In the genomic region with DNA sequence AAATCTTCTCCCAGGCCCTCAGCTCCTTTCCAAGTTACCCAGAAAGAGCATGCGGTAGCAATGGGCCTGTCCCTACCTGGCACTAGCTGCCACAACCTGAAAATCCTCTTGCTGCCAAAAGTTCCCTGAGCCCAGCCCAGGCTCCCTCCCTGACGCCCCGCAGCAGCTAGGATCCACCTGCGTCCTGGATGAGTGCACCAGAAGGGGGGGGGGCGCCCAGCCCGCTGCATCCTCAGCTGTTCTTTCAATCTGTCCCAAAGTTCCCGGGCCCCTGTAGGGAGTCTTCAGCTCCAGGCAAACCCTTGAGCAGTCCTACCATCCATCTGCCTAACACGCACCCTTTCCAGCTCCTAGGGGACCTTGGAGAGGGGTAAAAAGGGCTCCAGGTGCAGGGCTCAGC, we compare ENCODE assay signal across 7 mouse cellular contexts. TPM values are rescaled to one million over a fixed set of nuclear protein-coding genes. Genes with fewer than 3 reads are reported as not detected.
DNase-seq lines count a peak whose midpoint lies in the region; ATAC-seq and TF ChIP-seq lines count a peak whose summit lies in the region.

No protein-coding gene starts in this region.

- H3K9ac ChIP-seq in lung, embryonic 16.5 days (ENCODE audit: low read length): peak overlapping the region; percentile 4; the same call in 1 of the 2 replicates
- peak overlapping the region; percentile 89 for H3K9ac ChIP-seq in forebrain, embryonic 13.5 days
- H3K9ac ChIP-seq in liver, embryonic 14.5 days (replicated peaks): no peak overlapping the region
- H3K9ac ChIP-seq in stomach, postnatal 0 days (ENCODE audit: low read length): peak overlapping the region; percentile 54; the same call in 1 of the 2 replicates

- no peak overlapping the region for H3K27ac ChIP-seq in lung, embryonic 16.5 days (ENCODE audit: low read length)
- H3K27ac ChIP-seq in forebrain, embryonic 13.5 days: no peak overlapping the region
- no peak overlapping the region for H3K27ac ChIP-seq in liver, embryonic 14.5 days
- H3K27ac ChIP-seq in stomach, postnatal 0 days (replicated peaks): peak overlapping the region; percentile 63

- peak overlapping the region; percentile 93 for H3K4me2 ChIP-seq in lung, embryonic 16.5 days (ENCODE audit: low read depth, low read length)
- peak overlapping the region; percentile 99 for H3K4me2 ChIP-seq in forebrain, embryonic 13.5 days
- peak overlapping the region; percentile 59; the same call in 1 of the 2 replicates for H3K4me2 ChIP-seq in liver, embryonic 14.5 days (ENCODE audit: low read depth)
- H3K4me2 ChIP-seq in stomach, postnatal 0 days (replicated peaks; ENCODE audit: low read depth): peak overlapping the region; percentile 98

- no peaks in the 10 kb centered on the region for H3K9me3 ChIP-seq in lung, embryonic 16.5 days (ENCODE audit: control insufficient read depth, low read length)
- H3K9me3 ChIP-seq in forebrain, embryonic 13.5 days (replicated peaks): no peaks in the 10 kb centered on the region
- H3K9me3 ChIP-seq in liver, embryonic 14.5 days (ENCODE audit: control insufficient read depth, low read length): no peaks in the 10 kb centered on the region
- H3K9me3 ChIP-seq in stomach, postnatal 0 days (ENCODE audit: control insufficient read depth, low read length): no peaks in the 10 kb centered on the region

- no peaks in the 10 kb centered on the region for H3K36me3 ChIP-seq in lung, embryonic 16.5 days (ENCODE audit: control insufficient read depth, insufficient read depth, low read length)
- 0 out of 2 replicates have a peak, but pooled peaks cover 7% of the 10 kb centered on the region for H3K36me3 ChIP-seq in forebrain, embryonic 13.5 days (ENCODE audit: poor library complexity, severe bottlenecking)
- H3K36me3 ChIP-seq in liver, embryonic 14.5 days (replicated peaks; ENCODE audit: control insufficient read depth, insufficient read depth, low read depth): no peaks in the 10 kb centered on the region
- H3K36me3 ChIP-seq in stomach, postnatal 0 days (ENCODE audit: control insufficient read depth, insufficient read depth, low read length): no peaks in the 10 kb centered on the region

- no peak for ATAC-seq in lung, embryonic 16.5 days (ENCODE audit: low read depth)
- ATAC-seq in forebrain, embryonic 13.5 days: no peak
- no peak for ATAC-seq in liver, embryonic 14.5 days (ENCODE audit: insufficient read depth)
- ATAC-seq in stomach, postnatal 0 days (ENCODE audit: low FRiP score, low TSS enrichment): no peak

- peaks cover 33% of the 10 kb centered on the region for H3K4me1 ChIP-seq in lung, embryonic 16.5 days (replicated peaks; ENCODE audit: control insufficient read depth, insufficient read depth, low read length)
- peaks cover 67% of the 10 kb centered on the region for H3K4me1 ChIP-seq in forebrain, embryonic 13.5 days
- H3K4me1 ChIP-seq in liver, embryonic 14.5 days (replicated peaks; ENCODE audit: control insufficient read depth in 2 of 2, insufficient read depth in 2 of 2, low read length in 1 of 2): peaks cover 5 to 9% of the 10 kb centered on the region in 2 experiments
- peaks cover 10% of the 10 kb centered on the region; the same call in 1 of the 2 replicates for H3K4me1 ChIP-seq in stomach, postnatal 0 days (replicated peaks; ENCODE audit: control insufficient read depth, insufficient read depth)

- H3K27me3 ChIP-seq in lung, embryonic 16.5 days (ENCODE audit: control insufficient read depth, insufficient read depth, low read depth, low read length): peaks cover 69% of the 10 kb centered on the region
- no peaks in the 10 kb centered on the region for H3K27me3 ChIP-seq in forebrain, embryonic 13.5 days
- peaks cover 42% of the 10 kb centered on the region for H3K27me3 ChIP-seq in liver, embryonic 14.5 days (ENCODE audit: control insufficient read depth, insufficient read depth, low read length)
- H3K27me3 ChIP-seq in stomach, postnatal 0 days (ENCODE audit: control insufficient read depth, insufficient read depth, low read length): no peaks in the 10 kb centered on the region

- WGBS in lung, embryonic 16.5 days: 13% methylated on average over 8 of the region's 8 CpGs
- under 1% methylated on average over 8 of the region's 8 CpGs for WGBS in forebrain, embryonic 13.5 days
- WGBS in liver, embryonic 14.5 days (ENCODE audit: insufficient replicate concordance): 10% methylated on average over 8 of the region's 8 CpGs
- 8% methylated on average over 8 of the region's 8 CpGs for WGBS in stomach, postnatal 0 days

- no peak for DNase-seq in lung, postnatal 14 days
- no peak for DNase-seq in liver, embryonic 14.5 days (ENCODE audit: low read depth in 3 of 3, low spot score in 3 of 3)
- DNase-seq in stomach, postnatal 0 days (ENCODE audit: low spot score): peak; percentile 30
- no peak for DNase-seq in cerebellum, adult 9-11 months
- DNase-seq in left cerebral cortex, adult 9 months (ENCODE audit: low spot score in 2 of 2): no peak

- no peak for TF ChIP-seq CTCF in liver, embryonic 14.5 days (IDR thresholded peaks at IDR 0.05; ENCODE audit: low read depth)
- no peak for TF ChIP-seq CTCF in stomach, postnatal 0 days (IDR thresholded peaks at IDR 0.05; ENCODE audit: low read depth)

- H3K4me3 ChIP-seq in lung, embryonic 16.5 days (ENCODE audit: low read length): peak overlapping the region; percentile 53
- H3K4me3 ChIP-seq in forebrain, embryonic 13.5 days: peak overlapping the region; percentile 72
- no peak overlapping the region for H3K4me3 ChIP-seq in liver, embryonic 14.5 days (ENCODE audit: insufficient read depth in 1 of 2, low read depth in 2 of 2, low read length in 2 of 2)
- peak overlapping the region; percentile 55 for H3K4me3 ChIP-seq in stomach, postnatal 0 days (ENCODE audit: low read depth, low read length)

- TF ChIP-seq EP300 in liver, embryonic 14.5 days (IDR thresholded peaks at IDR 0.05; ENCODE audit: low read depth): no peak
- TF ChIP-seq EP300 in stomach, postnatal 0 days (optimal IDR thresholded peaks at IDR 0.05): no peak

RNA-seq across cellular contexts. Expression of a gene that starts 1.2 kb away (rescaled TPM):
- 0.21 and 0.62 TPM in 2 replicates for polyA plus RNA-seq in lung, embryonic 16.5 days (2015; fragmentation: Nextera tagmentation; extraction: Ambion mirVana)
- polyA plus RNA-seq in forebrain, embryonic 13.5 days (2015; fragmentation: Nextera tagmentation; extraction: Ambion mirVana): 26.7 and 28.2 TPM in 2 replicates
- polyA plus RNA-seq in liver, embryonic 14.5 days (2012; rRNA removed): 0.03 and 0.08 TPM in 2 replicates
- 0.22 TPM in 1 of 2 replicates, not detected in the other for polyA plus RNA-seq in liver, embryonic 14.5 days (2014; fragmentation: Nextera tagmentation; extraction: Ambion mirVana)
- polyA plus RNA-seq in stomach, postnatal 0 days (2015; fragmentation: Nextera tagmentation; extraction: Ambion mirVana): 6.8 and 7.1 TPM in 2 replicates

RNA-seq across cellular contexts. Expression of a gene that starts 35.6 kb away (rescaled TPM):
- 11.7 and 11.9 TPM in 2 replicates for polyA plus RNA-seq in lung, embryonic 16.5 days (2015; fragmentation: Nextera tagmentation; extraction: Ambion mirVana)
- polyA plus RNA-seq in forebrain, embryonic 13.5 days (2015; fragmentation: Nextera tagmentation; extraction: Ambion mirVana): 59.3 and 63.3 TPM in 2 replicates
- 0.37 and 0.53 TPM in 2 replicates for polyA plus RNA-seq in liver, embryonic 14.5 days (2012; rRNA removed)
- 0.44 and 0.52 TPM in 2 replicates for polyA plus RNA-seq in liver, embryonic 14.5 days (2014; fragmentation: Nextera tagmentation; extraction: Ambion mirVana)
- 14.2 and 17.4 TPM in 2 replicates for polyA plus RNA-seq in stomach, postnatal 0 days (2015; fragmentation: Nextera tagmentation; extraction: Ambion mirVana)

RNA-seq across cellular contexts. Expression of a gene that starts 56.6 kb away (rescaled TPM):
- 15.5 and 17.4 TPM in 2 replicates for polyA plus RNA-seq in lung, embryonic 16.5 days (2015; fragmentation: Nextera tagmentation; extraction: Ambion mirVana)
- polyA plus RNA-seq in forebrain, embryonic 13.5 days (2015; fragmentation: Nextera tagmentation; extraction: Ambion mirVana): 26.0 and 31.9 TPM in 2 replicates
- polyA plus RNA-seq in liver, embryonic 14.5 days (2012; rRNA removed): 2.4 and 3.7 TPM in 2 replicates
- polyA plus RNA-seq in liver, embryonic 14.5 days (2014; fragmentation: Nextera tagmentation; extraction: Ambion mirVana): 5.2 and 5.3 TPM in 2 replicates
- 11.6 and 12.0 TPM in 2 replicates for polyA plus RNA-seq in stomach, postnatal 0 days (2015; fragmentation: Nextera tagmentation; extraction: Ambion mirVana)

Comparison
In these comparisons a context has a peak if more than half of its experiments do, and no peak if none do; other contexts are left out.
1. H3K4me3 ChIP-seq: peak in lung, embryonic 16.5 days (single experiment), forebrain, embryonic 13.5 days (single experiment) and stomach, postnatal 0 days (single experiment); none in liver, embryonic 14.5 days (0 of 2).
2. Peak in every context shown above with its lines, with median percentiles within 50 percentile points of each other: H3K4me2 ChIP-seq.